Mouse (Mus musculus) heart, embryonic 16.5 days (tissue): ENCODE results near the gene Pafah1b2. TPM values are rescaled to one million over a fixed set of nuclear protein-coding genes. Genes with fewer than 3 reads are reported as not detected.

Source experiments
- ATAC-seq: fragments of 200-750 bp; cut with Nextera tagmentation; replicated peaks from 2 replicates; pipeline ENCODE4 v1.8.0; 2017; ENCODE audit warnings: moderate number of reproducible peaks; ENCODE audit not compliant: insufficient read depth, low FRiP score; ENCODE audit errors: extremely low read depth
- H3K27ac ChIP-seq: fragments of 300-500 bp; sonication (generic); 2 replicates; pipeline ENCODE4 v1.5.1; 2014; ENCODE audit warnings: mild to moderate bottlenecking, low read length, control low read depth, moderate library complexity
- H3K27me3 ChIP-seq: fragments of 300-500 bp; sonication (generic); 2 replicates; pipeline ENCODE4 v1.6.1; 2014; ENCODE audit warnings: low read length, mixed read lengths; ENCODE audit not compliant: control insufficient read depth, insufficient read depth
- H3K36me3 ChIP-seq: fragments of 300-500 bp; sonication (generic); 2 replicates; pipeline ENCODE4 v1.6.1; 2014; ENCODE audit not compliant: control insufficient read depth, insufficient read depth
- H3K4me1 ChIP-seq: fragments of 300-500 bp; sonication (generic); 2 replicates; pipeline ENCODE4 v1.6.1; 2014; ENCODE audit warnings: low read length, mixed read lengths; ENCODE audit not compliant: control insufficient read depth, insufficient read depth
- H3K4me2 ChIP-seq: fragments of 300-500 bp; sonication (generic); 2 replicates; pipeline ENCODE4 v1.6.1; 2014; ENCODE audit warnings: low read depth, mild to moderate bottlenecking, control low read depth, low read length
- H3K4me3 ChIP-seq: fragments of 300-500 bp; sonication (generic); 2 replicates; pipeline ENCODE4 v1.5.1; 2014; ENCODE audit warnings: mild to moderate bottlenecking, control low read depth, low read length
- H3K9ac ChIP-seq: fragments of 300-500 bp; sonication (generic); 2 replicates; pipeline ENCODE4 v1.6.1; 2014; ENCODE audit warnings: low read length, control low read depth
- H3K9me3 ChIP-seq: fragments of 300-500 bp; sonication (generic); replicated peaks from 2 replicates; pipeline ENCODE4 v1.6.1; 2016; ENCODE audit warnings: low read length; ENCODE audit not compliant: control insufficient read depth
- WGBS: fragments of 180-500 bp; shearing (Covaris S2); extraction: QIAGEN DNeasy Blood & Tissue Kit; methylation state at CpG from one replicate; pipeline ENCODE4 v1.1.7; 2014; 5-methylcytosine and 5-hydroxymethylcytosine counted together
- polyA plus RNA-seq: library from polyadenylated mRNA; unstranded; fragments of >200 nt; fragmentation: Nextera tagmentation; extraction: Ambion mirVana; gene quantifications from 2 replicates; pipeline ENCODE4 v1.2.1, GENCODE M21; 2015

Gene Pafah1b2
- polyA plus RNA-seq, 1 experiment from 2014 or later = 131 TPM

DNA sequence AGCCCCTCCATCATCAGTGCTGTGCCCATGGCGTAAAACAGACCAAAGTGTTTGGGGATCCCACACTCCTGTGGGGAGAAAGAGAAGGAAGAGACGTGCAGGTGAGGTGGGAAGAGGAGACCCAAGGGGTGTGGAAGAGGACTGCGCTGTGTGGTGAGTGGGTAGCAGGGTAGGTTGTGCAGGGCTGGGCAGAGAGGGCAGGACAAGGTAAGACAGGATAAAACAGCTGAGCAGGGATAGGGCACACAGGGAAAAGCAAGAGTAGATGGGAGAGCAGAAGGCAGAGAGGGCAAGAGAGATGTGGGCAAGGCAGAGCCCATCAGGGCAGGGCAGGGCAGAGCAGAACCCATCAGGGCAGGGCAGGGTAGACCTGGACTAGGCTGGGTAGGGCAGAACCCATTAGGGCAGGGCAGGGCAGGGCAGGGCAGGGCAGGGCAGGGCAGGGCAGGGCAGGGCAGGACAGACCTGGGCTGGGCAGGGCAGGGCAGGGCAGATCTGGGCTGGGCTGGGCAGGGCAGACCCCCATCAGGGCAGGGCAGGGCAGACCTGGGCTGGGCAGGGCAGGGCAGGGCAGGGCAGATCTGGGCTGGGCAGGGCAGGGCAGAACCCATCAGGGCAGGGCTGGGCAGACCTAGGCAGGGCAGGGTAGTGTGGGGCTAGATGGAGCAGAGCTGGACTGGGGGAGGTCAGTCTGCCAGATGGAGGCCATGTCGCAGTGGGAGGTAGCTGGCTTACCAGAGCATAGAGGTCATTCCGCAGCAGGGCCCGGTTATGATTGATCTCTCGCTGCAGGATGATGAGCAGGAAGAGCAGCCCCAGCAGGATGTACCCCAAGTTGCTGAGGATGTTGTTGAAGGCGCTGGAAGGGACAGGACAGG, 68.6 kb downstream of the Pafah1b2 start:
- no peaks in the 10 kb centered on the region for H3K4me1 ChIP-seq
- H3K27me3 ChIP-seq = no peaks in the 10 kb centered on the region
- no peak overlapping the region for H3K27ac ChIP-seq
- H3K9me3 ChIP-seq = no peaks in the 10 kb centered on the region
- H3K9ac ChIP-seq = no peak overlapping the region
- H3K36me3 ChIP-seq = peaks cover 49% of the 10 kb centered on the region
- H3K4me2 ChIP-seq = no peak overlapping the region
- ATAC-seq = 0 out of 2 replicates have a peak, but pooled peaks have one; percentile 14
- no peak overlapping the region for H3K4me3 ChIP-seq
- WGBS = 88% methylated on average over 8 of the region's 8 CpGs

DNA sequence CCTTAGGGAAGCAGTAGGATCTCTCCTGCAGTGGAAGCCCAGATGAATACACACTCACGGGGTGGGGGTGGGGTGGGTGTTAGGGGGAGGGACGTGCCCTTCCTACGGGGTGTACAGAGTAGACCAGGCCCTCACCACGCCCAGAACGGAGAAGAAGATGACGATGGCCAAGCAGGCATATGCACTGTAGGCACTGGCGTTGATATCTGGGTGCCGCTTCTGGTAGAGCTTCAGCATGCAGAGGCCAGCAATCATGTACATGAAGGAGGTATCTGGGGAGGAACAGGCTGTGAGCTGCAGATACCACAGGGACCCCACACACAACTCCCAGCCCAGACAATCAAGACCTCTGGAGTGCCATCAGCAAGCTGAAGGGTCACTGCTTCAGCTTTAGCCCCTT, 69.6 kb downstream of the Pafah1b2 start:
- Histone ChIP-seq H3K27me3 (no peaks in the 10 kb centered on the region), H3K9ac (no peak overlapping the region), H3K4me2 (no peak overlapping the region), H3K4me3 (no peak overlapping the region), H3K4me1 (no peaks in the 10 kb centered on the region), H3K27ac (no peak overlapping the region), H3K36me3 (peaks cover 53% of the 10 kb centered on the region), H3K9me3 (no peaks in the 10 kb centered on the region)
- ATAC-seq = no peak
- 88% methylated on average over 8 of the region's 8 CpGs for WGBS

DNA sequence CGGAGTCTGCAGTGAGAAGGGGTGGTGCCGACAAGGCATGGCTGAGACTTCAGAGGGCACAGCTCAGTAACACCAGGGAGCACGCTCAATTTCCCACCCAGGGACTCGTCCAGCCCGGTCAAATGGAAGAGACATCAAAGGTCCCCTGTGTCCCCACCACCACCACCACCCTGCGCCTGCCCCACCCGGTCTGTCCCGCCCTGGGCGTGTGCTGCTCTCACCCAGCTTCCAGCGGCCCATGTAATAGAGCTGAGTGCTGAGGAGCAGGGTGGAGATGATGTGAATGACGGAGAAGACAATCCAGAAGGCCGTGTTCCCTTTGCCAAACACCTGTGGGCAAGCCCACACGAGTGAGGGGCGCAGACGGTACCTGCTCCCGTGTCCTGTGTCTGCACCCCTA, 70.0 kb downstream of the Pafah1b2 start:
- Histone ChIP-seq H3K9ac (no peak overlapping the region), H3K27me3 (no peaks in the 10 kb centered on the region), H3K4me1 (no peaks in the 10 kb centered on the region), H3K4me2 (no peak overlapping the region), H3K36me3 (peaks cover 53% of the 10 kb centered on the region), H3K9me3 (no peaks in the 10 kb centered on the region), H3K4me3 (no peak overlapping the region), H3K27ac (no peak overlapping the region)
- ATAC-seq = no peak
- 92% methylated on average over 16 of the region's 16 CpGs for WGBS

DNA sequence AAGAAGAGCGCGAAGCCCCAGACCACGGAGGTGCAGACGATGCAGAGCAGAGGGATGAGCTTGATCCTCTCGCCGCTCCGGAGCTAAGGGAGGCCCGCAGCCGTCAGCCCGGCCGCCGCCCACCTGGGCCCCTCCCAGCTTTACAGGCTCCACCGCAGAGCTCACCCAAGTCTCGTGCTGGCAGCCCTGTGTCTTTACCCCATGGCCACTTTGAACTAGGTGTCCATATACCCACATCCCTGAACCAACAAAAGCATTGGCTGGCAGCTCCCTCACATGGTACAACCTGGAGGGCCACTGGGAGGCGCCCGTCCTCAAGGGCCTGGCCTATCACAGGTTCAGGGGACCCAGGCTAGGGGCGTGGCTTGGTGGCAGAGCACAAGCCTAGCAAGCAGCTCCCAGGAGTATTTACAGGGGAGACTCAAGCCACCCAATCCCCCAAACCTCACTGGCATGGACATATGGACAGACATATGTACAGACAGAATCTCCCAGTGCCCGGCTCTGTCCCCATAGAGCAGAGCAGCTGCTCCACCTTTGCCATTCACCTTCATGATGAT, 71.1 kb downstream of the Pafah1b2 start:
- Histone ChIP-seq H3K27me3 (no peaks in the 10 kb centered on the region), H3K9me3 (no peaks in the 10 kb centered on the region), H3K4me3 (no peak overlapping the region), H3K4me1 (peaks cover 5% of the 10 kb centered on the region), H3K27ac (no peak overlapping the region), H3K36me3 (peaks cover 49% of the 10 kb centered on the region), H3K9ac (no peak overlapping the region), H3K4me2 (no peak overlapping the region)
- no peak for ATAC-seq
- 71% methylated on average over 18 of the region's 18 CpGs for WGBS

DNA sequence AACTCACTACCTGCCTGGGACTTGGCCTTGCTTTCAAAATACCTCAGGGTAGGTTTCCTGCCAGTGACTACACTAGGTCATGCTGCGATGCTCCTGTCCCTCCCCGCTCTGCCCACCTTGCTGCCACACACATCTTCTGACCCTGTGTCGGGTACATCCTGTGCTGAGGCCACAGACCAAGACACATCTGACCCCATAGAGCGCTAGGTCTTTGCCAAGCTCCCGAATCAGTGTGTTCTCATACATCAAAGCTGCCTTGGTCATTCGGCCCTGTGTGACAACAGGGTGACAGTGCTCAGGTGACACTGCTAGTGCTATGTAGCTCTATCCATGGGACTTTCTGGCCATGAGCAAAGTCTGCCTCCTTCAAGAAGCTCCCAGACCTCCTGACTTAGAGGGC, 72.7 kb downstream of the Pafah1b2 start:
- no peaks in the 10 kb centered on the region for H3K27me3 ChIP-seq
- no peak overlapping the region for H3K27ac ChIP-seq
- no peak overlapping the region for H3K9ac ChIP-seq
- no peaks in the 10 kb centered on the region for H3K9me3 ChIP-seq
- no peak overlapping the region for H3K4me2 ChIP-seq
- peaks cover 45% of the 10 kb centered on the region for H3K36me3 ChIP-seq
- WGBS = 89% methylated on average over 6 of the region's 6 CpGs
- ATAC-seq = no peak
- no peak overlapping the region for H3K4me3 ChIP-seq
- peaks cover 12% of the 10 kb centered on the region for H3K4me1 ChIP-seq

DNA sequence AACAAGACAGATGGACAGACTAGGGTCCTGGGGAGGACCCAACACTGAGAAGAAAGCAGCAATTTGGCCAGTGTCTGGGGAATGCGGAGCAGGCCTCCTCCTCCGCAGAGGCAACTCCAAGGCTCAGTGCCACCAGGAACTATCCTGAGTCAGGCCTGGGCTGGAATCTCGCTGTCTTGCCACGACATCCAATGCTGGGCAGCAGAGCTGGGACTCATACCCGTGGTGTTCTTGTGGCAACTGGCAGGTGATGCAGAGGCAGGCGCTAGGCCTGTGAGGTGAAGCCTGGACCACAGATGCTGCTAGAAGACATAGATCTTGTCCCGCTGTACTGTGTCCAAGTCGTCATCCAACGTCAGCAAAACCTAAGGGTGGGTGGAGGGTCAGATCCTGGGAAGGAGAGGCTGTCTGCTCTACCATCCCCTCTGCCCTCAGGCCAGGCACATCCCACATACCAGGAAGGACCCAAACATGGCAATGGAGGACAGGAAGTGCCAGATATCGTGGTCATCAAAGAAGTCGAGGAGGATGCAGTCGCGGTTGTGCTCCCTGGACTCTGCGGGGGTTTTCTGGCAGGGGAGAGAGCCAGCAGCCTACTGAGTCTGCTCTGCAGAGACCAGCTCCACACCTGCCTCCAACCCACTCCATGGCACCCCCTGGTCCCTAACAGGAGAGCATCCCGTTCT, 73.4 kb downstream of the Pafah1b2 start:
- Histone ChIP-seq H3K4me3 (no peak overlapping the region), H3K9me3 (no peaks in the 10 kb centered on the region), H3K27me3 (no peaks in the 10 kb centered on the region), H3K9ac (no peak overlapping the region), H3K36me3 (peaks cover 42% of the 10 kb centered on the region), H3K4me1 (peaks cover 12% of the 10 kb centered on the region), H3K27ac (no peak overlapping the region), H3K4me2 (no peak overlapping the region)
- no peak for ATAC-seq
- 83% methylated on average over 15 of the region's 15 CpGs for WGBS

DNA sequence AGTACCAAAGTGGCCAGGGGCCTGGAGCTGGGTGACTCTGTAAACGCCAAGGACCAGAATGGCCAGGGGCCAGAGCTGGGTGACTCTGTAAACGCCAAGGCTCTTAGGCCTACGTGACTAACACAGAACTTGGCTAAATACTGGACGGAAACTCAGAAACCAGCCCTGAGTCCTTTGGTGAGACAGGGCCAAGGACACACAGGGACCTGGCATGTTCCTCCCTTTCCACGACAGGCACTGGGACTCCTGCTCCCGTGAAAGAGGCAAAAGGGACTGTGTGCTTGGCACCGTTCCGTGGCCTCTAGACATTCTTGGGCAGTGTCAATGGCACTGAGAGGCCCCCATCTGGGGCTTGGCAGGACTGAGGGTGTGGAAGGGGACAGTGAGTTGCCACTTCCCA, 74.4 kb downstream of the Pafah1b2 start:
- peaks cover 15% of the 10 kb centered on the region for H3K4me1 ChIP-seq
- 81% methylated on average over 8 of the region's 8 CpGs for WGBS
- no peak overlapping the region for H3K27ac ChIP-seq
- no peak overlapping the region for H3K9ac ChIP-seq
- peaks cover 38% of the 10 kb centered on the region for H3K36me3 ChIP-seq
- no peaks in the 10 kb centered on the region for H3K9me3 ChIP-seq
- ATAC-seq = no peak
- H3K27me3 ChIP-seq = no peaks in the 10 kb centered on the region
- no peak overlapping the region for H3K4me3 ChIP-seq
- no peak overlapping the region for H3K4me2 ChIP-seq

DNA sequence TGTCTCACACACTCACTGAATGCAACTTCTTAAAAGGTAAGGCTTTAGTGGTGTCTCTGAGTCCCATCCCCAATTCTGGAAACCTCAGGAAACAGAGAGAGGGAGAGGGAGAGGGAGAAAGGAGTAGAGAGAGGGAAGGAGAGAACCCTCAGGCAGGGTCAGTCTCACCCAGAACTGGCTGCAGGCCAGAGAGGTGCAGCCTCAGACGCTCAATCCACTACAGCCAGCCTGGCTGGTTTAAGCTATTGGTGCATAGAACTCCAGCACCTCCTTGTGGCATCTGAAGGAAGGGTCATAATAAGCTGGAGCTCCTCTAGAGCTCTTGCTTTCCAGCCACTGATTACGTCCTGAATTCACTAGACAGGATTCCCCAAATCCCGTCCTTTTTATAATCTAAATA, 75.6 kb downstream of the Pafah1b2 start:
- 5% methylated on average over 3 of the region's 3 CpGs for WGBS
- Histone ChIP-seq H3K27ac (0 out of 2 replicates have a peak overlapping the region, but pooled peaks have one; percentile 10), H3K4me2 (no peak overlapping the region), H3K4me1 (peaks cover 26% of the 10 kb centered on the region), H3K9me3 (no peaks in the 10 kb centered on the region), H3K27me3 (no peaks in the 10 kb centered on the region), H3K36me3 (peaks cover 29% of the 10 kb centered on the region), H3K4me3 (no peak overlapping the region), H3K9ac (no peak overlapping the region)
- ATAC-seq = peak; percentile 63
